Mouse (Mus musculus) WW6 (cell line): Measurements from ENCODE around the gene Itpr1.
A peak's percentile ranks its signal among the peaks of the same experiment; 100 is the strongest.

Experiments
- DNase-seq: peaks from one replicate; pipeline ENCODE4 v3.0.0-alpha.2; 2013; ENCODE audit warnings: low read depth, low spot score

The Itpr1 gene

GRCm38 (mm10) chr6:108380209-108380608 lies 167.3 kb downstream of the Itpr1 start:
- DNase-seq, result no peak

- DNase-seq, result no peak
Observed at GRCm38 (mm10) chr6:108390624-108391324, 177.9 kb downstream of the Itpr1 start.

GRCm38 (mm10) chr6:108393131-108393530 lies 180.2 kb downstream of the Itpr1 start:
- DNase-seq, result no peak

GRCm38 (mm10) chr6:108397956-108398355 lies 185.1 kb downstream of the Itpr1 start:
- DNase-seq, result no peak

- DNase-seq, result no peak
Observed at GRCm38 (mm10) chr6:108401412-108401955, 188.6 kb downstream of the Itpr1 start.

GRCm38 (mm10) chr6:108404736-108405135 lies 191.8 kb downstream of the Itpr1 start:
- DNase-seq, result no peak

GRCm38 (mm10) chr6:108408053-108408452 lies 195.2 kb downstream of the Itpr1 start:
- peak; percentile 38 for DNase-seq

- no peak for DNase-seq
Observed at GRCm38 (mm10) chr6:108408726-108409125, 195.8 kb downstream of the Itpr1 start.

- DNase-seq, result peak; percentile 14
Observed at GRCm38 (mm10) chr6:108410771-108411170, 197.9 kb downstream of the Itpr1 start.

GRCm38 (mm10) chr6:108411201-108411600 lies 198.3 kb downstream of the Itpr1 start:
- no peak for DNase-seq

GRCm38 (mm10) chr6:108413006-108413405 lies 200.1 kb downstream of the Itpr1 start:
- no peak for DNase-seq

GRCm38 (mm10) chr6:108413593-108413992 lies 200.7 kb downstream of the Itpr1 start:
- no peak for DNase-seq

- no peak for DNase-seq
Observed at GRCm38 (mm10) chr6:108415847-108416246, 203.0 kb downstream of the Itpr1 start.

GRCm38 (mm10) chr6:108417508-108417907 lies 204.6 kb downstream of the Itpr1 start:
- DNase-seq, result peak; percentile 31

- no peak for DNase-seq
Observed at GRCm38 (mm10) chr6:108418218-108418617, 205.3 kb downstream of the Itpr1 start.

- DNase-seq, result no peak
Observed at GRCm38 (mm10) chr6:108424749-108425584, 212.1 kb downstream of the Itpr1 start.

GRCm38 (mm10) chr6:108426789-108427188 lies 213.9 kb downstream of the Itpr1 start:
- peak; percentile 31 for DNase-seq

- DNase-seq, result no peak
Observed at GRCm38 (mm10) chr6:108428383-108428782, 215.5 kb downstream of the Itpr1 start.

GRCm38 (mm10) chr6:108429950-108430349 lies 217.1 kb downstream of the Itpr1 start:
- DNase-seq, result no peak

- no peak for DNase-seq
Observed at GRCm38 (mm10) chr6:108431193-108431592, 218.3 kb downstream of the Itpr1 start.

GRCm38 (mm10) chr6:108432836-108433235 lies 219.9 kb downstream of the Itpr1 start:
- DNase-seq, result no peak

GRCm38 (mm10) chr6:108434816-108435215 lies 221.9 kb downstream of the Itpr1 start:
- DNase-seq, result no peak

- no peak for DNase-seq
Observed at GRCm38 (mm10) chr6:108435467-108435866, 222.6 kb downstream of the Itpr1 start.
